Mouse (Mus musculus) lung, postnatal 36 days (tissue): Measurements from ENCODE around the gene Gm13289.
A peak's percentile ranks its signal among the peaks of the same experiment; 100 is the strongest.
"Not testable (repeated sequence)": the region's sequence is repeated elsewhere in the genome, so short reads cannot be mapped to it uniquely, and the experiment has no call there.

Source experiments
- DNase-seq: peaks from one replicate; pipeline ENCODE4 v3.0.0; 2022; ENCODE audit warnings: mixed read lengths

Gm13289 gene

DNA sequence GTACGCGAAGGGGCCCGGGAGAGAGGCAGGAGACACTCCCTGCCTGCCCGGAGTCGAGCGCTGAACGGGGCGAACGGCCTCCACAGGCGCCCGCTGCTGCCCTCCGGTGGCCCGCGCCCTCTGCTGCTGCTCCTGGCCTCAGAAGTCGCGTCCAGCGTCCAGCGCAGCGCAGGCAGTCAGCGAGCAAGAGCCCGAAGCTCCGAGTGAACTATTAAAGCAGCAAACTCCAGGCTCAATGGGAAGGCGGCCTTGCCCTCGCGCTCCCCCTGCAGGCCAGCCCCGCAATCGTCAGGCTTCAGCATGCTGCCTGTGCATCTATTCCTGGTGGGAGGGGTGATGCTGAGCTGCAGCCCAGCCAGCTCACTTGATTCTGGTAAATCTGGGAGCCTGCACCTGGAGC lies 8.7 kb downstream of the Gm13289 start, which contains the start of gene Gm13276:
TSS of gene Gm13276 (plus strand) at position 301 of the 400 bp plus-strand sequence.
- not testable (repeated sequence) for DNase-seq

DNA sequence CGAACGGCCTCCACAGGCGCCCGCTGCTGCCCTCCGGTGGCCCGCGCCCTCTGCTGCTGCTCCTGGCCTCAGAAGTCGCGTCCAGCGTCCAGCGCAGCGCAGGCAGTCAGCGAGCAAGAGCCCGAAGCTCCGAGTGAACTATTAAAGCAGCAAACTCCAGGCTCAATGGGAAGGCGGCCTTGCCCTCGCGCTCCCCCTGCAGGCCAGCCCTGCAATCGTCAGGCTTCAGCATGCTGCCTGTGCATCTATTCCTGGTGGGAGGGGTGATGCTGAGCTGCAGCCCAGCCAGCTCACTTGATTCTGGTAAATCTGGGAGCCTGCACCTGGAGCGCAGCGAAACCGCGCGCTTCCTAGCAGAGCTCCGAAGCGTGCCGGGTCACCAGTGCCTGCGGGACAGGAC lies 11.7 kb downstream of the Gm13289 start, which contains the start of gene Gm13277:
TSS of gene Gm13277 (plus strand) at position 231 of the 400 bp plus-strand sequence.
- peak; percentile 84 for DNase-seq

DNA sequence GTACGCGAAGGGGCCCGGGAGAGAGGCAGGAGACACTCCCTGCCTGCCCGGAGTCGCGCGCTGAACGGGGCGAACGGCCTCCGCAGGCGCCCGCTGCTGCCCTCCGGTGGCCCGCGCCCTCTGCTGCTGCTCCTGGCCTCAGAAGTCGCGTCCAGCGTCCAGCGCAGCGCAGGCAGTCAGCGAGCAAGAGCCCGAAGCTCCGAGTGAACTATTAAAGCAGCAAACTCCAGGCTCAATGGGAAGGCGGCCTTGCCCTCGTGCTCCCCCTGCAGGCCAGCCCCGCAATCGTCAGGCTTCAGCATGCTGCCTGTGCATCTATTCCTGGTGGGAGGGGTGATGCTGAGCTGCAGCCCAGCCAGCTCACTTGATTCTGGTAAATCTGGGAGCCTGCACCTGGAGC lies 14.5 kb downstream of the Gm13289 start, which contains the start of gene Gm13278:
TSS of gene Gm13278 (plus strand) at position 301 of the 400 bp plus-strand sequence.
- DNase-seq, result not testable (repeated sequence)

DNA sequence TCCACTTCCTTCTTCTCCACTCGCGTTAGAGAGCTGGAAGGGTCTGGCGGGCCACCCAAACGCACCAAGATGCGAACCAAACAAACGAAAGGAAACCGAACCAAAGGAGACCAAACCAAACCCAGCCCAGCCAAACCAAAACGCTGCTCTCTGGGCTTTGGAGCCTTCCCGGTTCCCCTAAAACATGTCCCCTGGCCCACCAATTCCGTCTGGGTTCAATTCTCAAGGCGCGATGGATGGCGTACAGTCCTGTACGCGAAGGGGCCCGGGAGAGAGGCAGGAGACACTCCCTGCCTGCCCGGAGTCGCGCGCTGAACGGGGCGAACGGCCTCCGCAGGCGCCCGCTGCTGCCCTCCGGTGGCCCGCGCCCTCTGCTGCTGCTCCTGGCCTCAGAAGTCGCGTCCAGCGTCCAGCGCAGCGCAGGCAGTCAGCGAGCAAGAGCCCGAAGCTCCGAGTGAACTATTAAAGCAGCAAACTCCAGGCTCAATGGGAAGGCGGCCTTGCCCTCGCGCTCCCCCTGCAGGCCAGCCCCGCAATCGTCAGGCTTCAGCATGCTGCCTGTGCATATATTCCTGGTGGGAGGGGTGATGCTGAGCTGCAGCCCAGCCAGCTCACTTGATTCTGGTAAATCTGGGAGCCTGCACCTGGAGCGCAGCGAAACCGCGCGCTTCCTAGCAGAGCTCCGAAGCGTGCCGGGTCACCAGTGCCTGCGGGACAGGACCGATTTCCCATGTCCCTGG lies 17.4 kb downstream of the Gm13289 start, which contains the start of gene Gm13275:
TSS of gene Gm13275 (plus strand) at position 552 of the 740 bp plus-strand sequence.
- peak; percentile 34 for DNase-seq

DNA sequence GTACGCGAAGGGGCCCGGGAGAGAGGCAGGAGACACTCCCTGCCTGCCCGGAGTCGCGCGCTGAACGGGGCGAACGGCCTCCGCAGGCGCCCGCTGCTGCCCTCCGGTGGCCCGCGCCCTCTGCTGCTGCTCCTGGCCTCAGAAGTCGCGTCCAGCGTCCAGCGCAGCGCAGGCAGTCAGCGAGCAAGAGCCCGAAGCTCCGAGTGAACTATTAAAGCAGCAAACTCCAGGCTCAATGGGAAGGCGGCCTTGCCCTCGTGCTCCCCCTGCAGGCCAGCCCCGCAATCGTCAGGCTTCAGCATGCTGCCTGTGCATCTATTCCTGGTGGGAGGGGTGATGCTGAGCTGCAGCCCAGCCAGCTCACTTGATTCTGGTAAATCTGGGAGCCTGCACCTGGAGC lies 20.4 kb downstream of the Gm13289 start, which contains the start of gene Gm13279:
TSS of gene Gm13279 (plus strand) at position 301 of the 400 bp plus-strand sequence.
- not testable (repeated sequence) for DNase-seq

DNA sequence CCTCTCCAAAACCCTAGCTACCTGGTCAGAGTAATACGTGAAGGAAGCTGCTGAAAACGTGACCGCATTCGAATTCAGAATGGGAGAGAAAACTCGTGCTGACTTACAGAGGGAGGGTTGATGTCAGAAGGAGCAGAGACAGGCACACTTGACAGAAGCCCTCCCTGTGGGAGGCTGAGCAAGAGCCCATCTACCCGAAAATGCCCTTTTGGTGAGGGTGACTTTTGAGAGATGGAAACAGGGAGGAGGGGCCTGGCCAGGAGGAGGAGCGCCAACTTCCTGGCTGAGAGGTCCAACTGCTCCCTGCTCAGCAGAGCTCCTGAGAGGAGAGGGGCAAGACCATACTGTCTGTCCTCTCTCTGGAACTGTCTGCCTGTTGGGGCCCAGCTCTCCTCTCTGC lies 22.6 kb downstream of the Gm13289 start, which contains the start of gene Gm13285:
TSS of gene Gm13285 (plus strand) at position 301 of the 400 bp plus-strand sequence.
- not testable (repeated sequence) for DNase-seq

DNA sequence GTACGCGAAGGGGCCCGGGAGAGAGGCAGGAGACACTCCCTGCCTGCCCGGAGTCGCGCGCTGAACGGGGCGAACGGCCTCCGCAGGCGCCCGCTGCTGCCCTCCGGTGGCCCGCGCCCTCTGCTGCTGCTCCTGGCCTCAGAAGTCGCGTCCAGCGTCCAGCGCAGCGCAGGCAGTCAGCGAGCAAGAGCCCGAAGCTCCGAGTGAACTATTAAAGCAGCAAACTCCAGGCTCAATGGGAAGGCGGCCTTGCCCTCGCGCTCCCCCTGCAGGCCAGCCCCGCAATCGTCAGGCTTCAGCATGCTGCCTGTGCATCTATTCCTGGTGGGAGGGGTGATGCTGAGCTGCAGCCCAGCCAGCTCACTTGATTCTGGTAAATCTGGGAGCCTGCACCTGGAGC lies 26.2 kb downstream of the Gm13289 start, which contains the start of gene Gm13287:
TSS of gene Gm13287 (plus strand) at position 301 of the 400 bp plus-strand sequence.
- not testable (repeated sequence) for DNase-seq

DNA sequence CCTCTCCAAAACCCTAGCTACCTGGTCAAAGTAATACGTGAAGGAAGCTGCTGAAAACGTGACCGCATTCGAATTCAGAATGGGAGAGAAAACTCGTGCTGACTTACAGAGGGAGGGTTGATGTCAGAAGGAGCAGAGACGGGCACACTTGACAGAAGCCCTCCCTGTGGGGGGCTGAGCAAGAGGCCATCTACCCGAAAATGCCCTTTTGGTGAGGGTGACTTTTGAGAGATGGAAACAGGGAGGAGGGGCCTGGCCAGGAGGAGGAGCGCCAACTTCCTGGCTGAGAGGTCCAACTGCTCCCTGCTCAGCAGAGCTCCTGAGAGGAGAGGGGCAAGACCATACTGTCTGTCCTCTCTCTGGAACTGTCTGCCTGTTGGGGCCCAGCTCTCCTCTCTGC lies 28.5 kb downstream of the Gm13289 start, which contains the start of gene Gm13288:
TSS of gene Gm13288 (plus strand) at position 301 of the 400 bp plus-strand sequence.
- DNase-seq, result not testable (repeated sequence)

DNA sequence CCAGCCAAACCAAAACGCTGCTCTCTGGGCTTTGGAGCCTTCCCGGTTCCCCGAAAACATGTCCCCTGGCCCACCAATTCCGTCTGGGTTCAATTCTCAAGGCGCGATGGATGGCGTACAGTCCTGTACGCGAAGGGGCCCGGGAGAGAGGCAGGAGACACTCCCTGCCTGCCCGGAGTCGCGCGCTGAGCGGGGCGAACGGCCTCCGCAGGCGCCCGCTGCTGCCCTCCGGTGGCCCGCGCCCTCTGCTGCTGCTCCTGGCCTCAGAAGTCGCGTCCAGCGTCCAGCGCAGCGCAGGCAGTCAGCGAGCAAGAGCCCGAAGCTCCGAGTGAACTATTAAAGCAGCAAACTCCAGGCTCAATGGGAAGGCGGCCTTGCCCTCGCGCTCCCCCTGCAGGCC lies 29.0 kb downstream of the Gm13289 start:
- DNase-seq, result peak; percentile 19

DNA sequence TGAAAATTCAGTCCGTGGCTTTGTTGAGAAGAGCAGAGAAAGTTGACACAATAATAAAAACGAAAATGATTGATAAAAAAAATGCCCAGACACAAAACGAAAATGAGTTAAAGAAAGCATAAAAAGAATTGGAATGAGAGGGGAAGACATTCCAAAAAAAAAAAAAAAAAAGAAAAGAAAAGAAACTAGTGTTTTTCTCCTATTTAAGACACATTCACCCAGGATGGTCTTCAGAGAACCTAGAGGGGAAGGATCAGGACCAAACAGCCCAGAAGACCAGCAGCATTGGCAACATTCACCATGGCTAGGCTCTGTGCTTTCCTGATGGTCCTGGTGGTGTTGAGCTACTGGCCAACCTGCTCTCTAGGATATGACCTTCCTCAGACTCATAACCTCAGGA lies 39.2 kb downstream of the Gm13289 start, which contains the start of gene Ifna7:
TSS of gene Ifna7 (plus strand) at position 301 of the 400 bp plus-strand sequence.
- DNase-seq, result no peak

DNA sequence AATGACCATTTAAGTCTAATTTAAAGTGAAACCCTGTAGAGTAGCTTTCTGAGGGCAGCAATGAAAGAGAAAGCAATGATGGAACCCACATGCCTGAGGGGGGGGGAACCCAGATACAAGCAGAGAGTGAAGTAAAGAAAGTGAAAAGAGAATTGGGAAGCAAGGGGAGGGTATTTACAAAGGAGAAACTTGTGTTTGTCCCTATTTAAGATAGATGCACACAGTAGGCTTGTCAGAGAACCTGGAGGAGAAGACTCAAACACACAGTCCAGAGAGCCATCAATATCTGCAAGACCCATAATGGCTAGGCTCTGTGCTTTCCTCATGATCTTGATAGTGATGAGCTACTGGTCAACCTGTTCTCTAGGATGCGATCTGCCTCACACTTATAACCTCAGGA lies 42.9 kb downstream of the Gm13289 start, which contains the start of gene Ifna11:
TSS of gene Ifna11 (plus strand) at position 301 of the 400 bp plus-strand sequence.
- DNase-seq, result no peak

DNA sequence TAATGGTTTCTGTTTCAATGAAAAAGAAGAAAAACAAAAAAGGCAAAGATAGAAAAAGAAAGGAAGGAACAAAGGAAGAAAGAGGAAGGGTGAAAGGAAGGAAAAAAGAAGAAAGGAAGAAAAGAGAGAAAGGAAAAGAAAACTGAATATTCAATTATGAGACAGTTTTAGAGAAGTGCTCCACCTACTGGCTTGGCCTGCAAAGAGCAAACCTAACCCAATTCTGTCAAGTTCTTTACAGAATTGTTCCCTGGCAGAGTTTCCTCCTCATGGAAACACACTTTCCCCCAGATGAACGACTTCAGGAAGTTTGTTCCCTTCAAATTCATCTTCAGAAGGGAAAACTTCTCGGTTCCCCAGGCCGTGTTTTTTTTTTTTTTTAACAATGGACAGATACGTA lies 46.3 kb downstream of the Gm13289 start:
- DNase-seq, result peak; percentile 23
